Mouse (Mus musculus) left cerebral cortex, adult 2 months (tissue): ENCODE measurements around the gene Maml2. TPM values are rescaled to one million over a fixed set of nuclear protein-coding genes. Genes with fewer than 3 reads are reported as not detected.

Experiments
- DNase-seq, 2 experiments: peaks; one replicate each; pipeline ENCODE4 v3.0.0; 2021 to 2022; ENCODE audit warnings: low spot score in 2 of 2, mixed read lengths in 1 of 2; ENCODE audit errors: extremely low spot score in 1 of 2
- H3K27ac ChIP-seq: fragments of 200-600 bp; 2 replicates; pipeline ENCODE4 v1.8.1; 2022
- H3K4me3 ChIP-seq: fragments of 200-600 bp; 2 replicates; pipeline ENCODE4 v1.8.1; 2022
- CTCF ChIP-seq: fragments of 200-600 bp; IDR thresholded peaks from 2 replicates; pipeline ENCODE4 v1.8.1; 2022; ENCODE audit warnings: antibody characterized with exemption, mild to moderate bottlenecking, moderate library complexity
- intact Hi-C: fragments of 180-260 bp; cut with DNase I; formaldehyde crosslinking; loops from one replicate; pipeline ENCODE4 v1.15.1; 2025
- total RNA-seq, 2 experiments: library from RNA; stranded (reverse); gene quantifications; 2 replicates each; pipeline ENCODE4 v1.2.3; 2021

Maml2 gene
- total RNA-seq, 2 experiments from 2014 or later, result 7.1 to 7.2 TPM

DNA sequence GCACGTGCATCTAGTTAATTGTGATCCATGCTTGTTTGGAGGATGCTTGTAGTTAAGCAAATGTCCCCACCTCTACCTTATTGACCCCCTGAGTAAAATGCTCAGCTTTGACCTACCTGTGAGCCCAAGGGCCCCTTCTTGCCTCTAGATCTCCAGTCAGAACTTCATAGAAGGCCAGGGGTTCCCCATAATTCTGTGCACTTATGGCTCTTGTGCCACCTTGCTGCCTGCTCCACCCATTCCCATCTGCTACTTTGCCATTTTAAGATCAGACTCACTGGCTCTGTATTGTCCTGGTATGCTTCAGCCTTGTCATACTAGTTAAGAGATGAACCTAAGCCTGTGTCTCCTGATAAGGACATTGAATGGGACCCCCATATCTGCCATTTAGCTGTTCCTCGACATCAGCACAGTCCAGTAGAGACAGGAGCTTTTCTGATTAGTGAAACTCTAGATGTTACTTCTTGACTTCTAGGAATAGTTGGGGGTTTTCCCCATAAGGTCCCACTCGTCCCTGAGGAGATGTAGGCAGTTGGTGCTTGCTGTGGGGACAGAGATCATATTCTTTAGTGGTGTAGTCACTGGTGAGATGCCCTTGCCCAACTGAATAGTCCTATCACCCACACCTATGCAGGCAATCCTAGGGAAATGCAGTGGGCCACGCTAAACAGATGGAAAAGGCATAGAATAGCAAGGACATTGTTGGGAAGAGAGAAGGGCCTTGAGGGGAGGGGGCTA is 301.0 kb downstream of the Maml2 start:
- H3K27ac ChIP-seq, result no peak overlapping the region
- H3K4me3 ChIP-seq, result no peak overlapping the region
- intact Hi-C loops, result no loop called here
- TF ChIP-seq CTCF, result no peak
- DNase-seq, result no peak

- intact Hi-C loops, result no loop called here
- Histone ChIP-seq H3K27ac (no peak overlapping the region), H3K4me3 (no peak overlapping the region)
- no peak for DNase-seq
- no peak for TF ChIP-seq CTCF
Observed at GRCm38 (mm10) chr9:13599334-13599614, 301.5 kb downstream of the Maml2 start.

DNA sequence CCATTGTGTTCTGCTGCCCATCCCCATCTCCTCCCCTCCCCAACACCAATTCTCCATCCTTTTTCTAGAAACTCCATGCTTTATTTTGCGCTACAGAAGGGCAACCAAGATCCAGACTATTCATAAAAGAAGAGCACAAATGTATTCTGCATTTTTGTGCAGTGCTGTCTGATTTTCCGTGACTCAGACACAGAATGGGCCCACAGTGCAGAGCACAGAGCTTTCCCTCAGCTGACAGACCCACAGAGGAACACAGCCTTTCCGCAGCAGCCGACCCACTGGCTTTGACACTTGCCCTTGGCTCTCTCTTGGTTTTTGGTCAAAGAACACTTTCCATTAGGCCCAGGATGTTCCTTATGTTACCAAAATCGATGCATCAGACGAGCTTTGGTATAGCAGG is 302.0 kb downstream of the Maml2 start:
- H3K4me3 ChIP-seq, result no peak overlapping the region
- DNase-seq, result no peak
- TF ChIP-seq CTCF, result no peak
- intact Hi-C loops, result no loop called here
- H3K27ac ChIP-seq, result no peak overlapping the region

GRCm38 (mm10) chr9:13601729-13602128 is 304.0 kb downstream of the Maml2 start:
- no peak for TF ChIP-seq CTCF
- Histone ChIP-seq H3K4me3 (no peak overlapping the region), H3K27ac (no peak overlapping the region)
- no peak for DNase-seq
- intact Hi-C loops, result no loop called here

DNA sequence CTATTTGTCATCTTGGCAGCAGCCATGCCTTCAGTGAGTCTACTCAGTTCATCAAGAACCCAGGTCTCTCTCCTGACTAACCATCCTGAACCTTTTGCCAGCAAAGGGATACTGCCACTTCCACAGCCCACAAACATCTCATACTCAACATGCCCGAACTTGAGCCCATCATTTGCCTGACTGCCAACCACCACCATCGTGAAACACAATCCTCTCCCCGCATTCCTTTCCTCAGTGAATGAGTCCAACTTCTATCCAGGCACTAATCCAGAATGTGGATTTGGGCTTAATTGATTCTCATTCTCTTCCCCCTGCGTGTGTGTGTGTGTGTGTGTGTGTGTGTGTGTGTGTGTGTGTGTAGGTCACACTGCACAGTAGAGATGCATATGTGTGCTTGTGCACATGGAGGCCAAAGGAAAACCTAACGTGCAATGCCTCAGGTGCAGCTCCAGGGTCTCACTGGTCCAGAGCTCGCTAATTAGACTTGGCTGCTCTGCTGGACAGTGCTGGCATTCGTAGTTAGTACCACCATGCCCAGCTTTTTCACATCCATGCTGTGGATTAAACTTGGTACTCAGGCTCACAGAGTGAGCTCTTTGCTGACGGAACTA is 305.9 kb downstream of the Maml2 start:
- Histone ChIP-seq H3K4me3 (no peak overlapping the region), H3K27ac (no peak overlapping the region)
- no peak for DNase-seq
- intact Hi-C loops, result no loop called here
- no peak for TF ChIP-seq CTCF

DNA sequence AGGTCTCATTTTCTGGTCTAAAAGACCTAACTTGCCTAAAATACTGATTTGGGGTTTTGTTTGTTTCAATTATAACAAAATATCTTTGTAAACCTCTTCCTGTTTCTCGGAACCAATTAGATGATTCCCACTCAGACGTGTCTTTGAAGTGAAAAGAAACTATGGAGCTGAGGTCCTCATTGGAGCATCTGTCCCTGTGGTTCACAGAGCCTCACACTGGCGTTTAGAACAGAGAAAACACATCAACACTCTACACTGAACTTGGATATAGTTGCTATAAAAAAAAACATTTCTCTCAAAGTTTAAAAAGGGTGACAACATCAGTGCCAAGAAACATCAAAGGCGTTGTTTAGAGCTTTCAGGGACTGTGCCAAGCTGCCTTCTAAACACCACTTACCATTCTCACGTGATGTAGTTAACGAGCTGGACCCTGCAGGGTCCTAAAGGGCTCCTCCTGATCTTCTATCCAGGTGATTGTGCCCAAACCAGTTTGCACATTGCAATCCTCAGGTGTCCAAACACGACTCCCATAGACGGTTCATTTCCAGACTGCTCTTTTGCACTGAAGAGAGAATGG is 309.9 kb downstream of the Maml2 start:
- TF ChIP-seq CTCF, result no peak
- Histone ChIP-seq H3K4me3 (no peak overlapping the region), H3K27ac (no peak overlapping the region)
- DNase-seq, result no peak
- intact Hi-C loops, result no loop called here

DNA sequence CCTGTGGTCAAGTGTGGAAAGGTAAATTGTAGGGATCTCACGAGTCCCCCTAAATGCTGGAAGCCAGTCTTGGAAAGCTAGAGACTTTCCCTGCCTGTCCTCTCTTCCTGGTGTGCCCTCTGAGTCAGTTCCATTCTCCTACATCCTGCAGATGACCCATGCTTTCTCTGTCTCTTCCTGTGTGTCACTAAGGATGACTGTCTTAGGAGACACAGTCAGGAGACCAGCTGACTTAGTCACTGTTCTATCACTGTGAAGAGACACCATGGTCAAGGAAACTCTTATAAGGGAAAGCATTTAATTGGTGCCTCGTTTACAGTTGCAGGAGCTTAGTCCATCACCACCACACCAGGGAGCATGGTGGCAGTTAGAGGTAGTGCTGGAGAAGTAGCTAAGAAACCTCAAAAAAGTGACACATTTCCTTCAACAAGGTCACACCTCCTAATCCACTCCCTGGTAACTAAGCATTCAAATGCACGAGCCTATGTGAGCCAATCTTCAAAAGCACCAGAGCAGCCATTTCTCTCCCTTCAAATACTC is 310.8 kb downstream of the Maml2 start:
- no peak for DNase-seq
- no peak overlapping the region for H3K27ac ChIP-seq
- intact Hi-C loops, result no loop called here
- TF ChIP-seq CTCF, result no peak
- no peak overlapping the region for H3K4me3 ChIP-seq

- intact Hi-C loops, result no loop called here
- Histone ChIP-seq H3K4me3 (no peak overlapping the region), H3K27ac (no peak overlapping the region)
- TF ChIP-seq CTCF, result no peak
- DNase-seq, result no peak
Observed at GRCm38 (mm10) chr9:13611561-13611960, 313.8 kb downstream of the Maml2 start.

DNA sequence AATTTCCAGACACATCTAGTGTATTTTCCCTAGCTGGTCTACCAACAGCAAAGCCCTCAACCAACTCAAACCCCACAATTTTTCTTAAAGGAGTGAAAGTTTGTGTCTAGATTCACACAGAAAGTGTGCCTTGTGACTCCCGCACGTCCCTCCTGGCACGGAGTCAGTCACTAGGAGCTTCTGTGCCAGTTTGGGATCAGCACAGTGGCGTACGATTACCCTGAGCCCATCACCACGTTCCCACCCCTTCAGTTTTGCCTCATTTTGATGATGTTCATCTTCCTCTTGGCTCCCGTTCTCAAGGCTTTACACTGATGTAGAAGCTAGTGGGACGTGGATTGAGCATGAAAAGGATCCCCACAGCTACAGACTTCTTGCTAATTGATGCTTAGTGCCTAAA is 314.6 kb downstream of the Maml2 start:
- no peak overlapping the region for H3K27ac ChIP-seq
- TF ChIP-seq CTCF, result no peak
- DNase-seq, result no peak
- H3K4me3 ChIP-seq, result no peak overlapping the region
- intact Hi-C loops, result no loop called here

- intact Hi-C loops, result no loop called here
- no peak for TF ChIP-seq CTCF
Observed at GRCm38 (mm10) chr9:13613325-13614268, 315.8 kb downstream of the Maml2 start.

DNA sequence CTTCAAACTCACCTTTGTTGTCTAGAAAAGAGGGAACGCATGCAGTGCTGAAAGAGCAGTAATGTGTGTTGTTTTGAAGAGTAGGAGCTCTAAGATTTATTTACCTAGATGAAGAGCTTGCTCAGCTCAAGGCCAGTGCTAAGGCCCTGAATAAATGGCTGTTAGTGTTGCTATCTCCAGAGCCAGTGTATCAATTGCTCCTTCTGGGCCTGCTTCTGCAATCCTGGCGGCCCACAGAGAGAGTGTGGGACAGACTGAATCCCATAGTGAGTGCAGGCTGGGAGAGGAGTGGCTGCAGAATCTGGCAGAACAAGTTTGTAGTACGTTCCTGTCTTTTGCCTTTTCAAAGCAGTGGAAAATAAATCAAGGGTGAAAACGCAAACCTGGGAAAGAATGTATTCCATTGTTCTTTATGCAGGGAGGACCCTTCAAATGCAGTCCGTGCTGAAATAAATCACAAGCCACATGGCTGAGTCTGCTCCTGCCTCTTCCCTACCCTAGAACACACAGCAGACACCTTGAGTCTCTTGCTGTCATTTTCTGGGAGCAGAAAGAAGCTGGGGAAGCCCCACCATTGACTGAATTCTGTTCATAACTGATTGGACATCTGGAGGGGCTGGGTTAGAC is 318.7 kb downstream of the Maml2 start:
- intact Hi-C loops, result no loop called here
- no peak overlapping the region for H3K4me3 ChIP-seq
- TF ChIP-seq CTCF, result no peak
- no peak overlapping the region for H3K27ac ChIP-seq
- no peak for DNase-seq

More at GRCm38 (mm10) chr9:13613325-13614268, 315.8 kb downstream of the Maml2 start:
- no peak overlapping the region for H3K4me3 ChIP-seq
- no peak for DNase-seq
- no peak overlapping the region for H3K27ac ChIP-seq
